13 mouse cellular contexts compared by ENCODE assay signal in genomic region chr13:110665073-110665800, GRCm38 (mm10).
DNase-seq lines count a peak whose midpoint lies in the region; ATAC-seq and TF ChIP-seq lines count a peak whose summit lies in the region.
"Had no signal": no experiment of that assay in that cellular context is flagged by ENCODE, and none has a peak within 500 bp of the region (broad histone marks: within the 10 kb centered on the region; RNA-seq: fewer than 3 reads in every experiment).

No protein-coding gene starts in this region.

- no peaks in the 10 kb centered on the region for H3K4me1 ChIP-seq in liver, embryonic 12.5 days
- no peaks in the 10 kb centered on the region for H3K4me1 ChIP-seq in forebrain, embryonic 16.5 days (replicated peaks; ENCODE audit: control insufficient read depth, insufficient read depth, low read length)
- H3K4me1 ChIP-seq in hindbrain, postnatal 0 days (ENCODE audit: insufficient read depth, low read length), result no peaks in the 10 kb centered on the region
- H3K4me1 ChIP-seq: midbrain, embryonic 12.5 days had no signal

- 51% methylated on average over 2 of the region's 2 CpGs for WGBS in liver, embryonic 12.5 days (ENCODE audit: insufficient replicate concordance)
- whole genome bisulfite sequencing in forebrain, embryonic 16.5 days, result 58% methylated on average over 2 of the region's 2 CpGs
- 68% methylated on average over 2 of the region's 2 CpGs for WGBS in hindbrain, postnatal 0 days

- H3K9ac ChIP-seq in liver, embryonic 12.5 days, result no peak overlapping the region
- H3K9ac ChIP-seq in forebrain, embryonic 16.5 days (replicated peaks; ENCODE audit: low read depth, low read length), result no peak overlapping the region
- H3K9ac ChIP-seq in hindbrain, postnatal 0 days (replicated peaks; ENCODE audit: low read length), result no peak overlapping the region
- H3K9ac ChIP-seq: embryonic facial prominence, embryonic 12.5 days; lung, embryonic 14.5 days; midbrain, embryonic 12.5 days had no signal

- H3K4me2 ChIP-seq in liver, embryonic 12.5 days, result no peak overlapping the region
- H3K4me2 ChIP-seq in forebrain, embryonic 16.5 days (ENCODE audit: low read length), result no peak overlapping the region
- no peak overlapping the region for H3K4me2 ChIP-seq in hindbrain, postnatal 0 days (ENCODE audit: low read depth, low read length)
- H3K4me2 ChIP-seq: embryonic facial prominence, embryonic 12.5 days; lung, embryonic 14.5 days; midbrain, embryonic 12.5 days had no signal

- no peak overlapping the region for H3K27ac ChIP-seq in liver, embryonic 12.5 days
- H3K27ac ChIP-seq in forebrain, embryonic 16.5 days (ENCODE audit: low read length), result no peak overlapping the region
- H3K27ac ChIP-seq in hindbrain, postnatal 0 days, result no peak overlapping the region
- H3K27ac ChIP-seq: embryonic facial prominence, embryonic 12.5 days; heart, adult 2 months; midbrain, embryonic 12.5 days had no signal

- no peaks in the 10 kb centered on the region for H3K9me3 ChIP-seq in liver, embryonic 12.5 days (replicated peaks)
- no peaks in the 10 kb centered on the region for H3K9me3 ChIP-seq in forebrain, embryonic 16.5 days (ENCODE audit: control insufficient read depth, low read length)
- H3K9me3 ChIP-seq in hindbrain, postnatal 0 days (ENCODE audit: low read length), result no peaks in the 10 kb centered on the region
- H3K9me3 ChIP-seq: embryonic facial prominence, embryonic 12.5 days; midbrain, embryonic 12.5 days had no signal

- ATAC-seq in liver, embryonic 12.5 days, result 0 out of 2 replicates have a peak, but pooled peaks have one; percentile 51
- no peak for ATAC-seq in forebrain, embryonic 16.5 days
- no peak for ATAC-seq in hindbrain, postnatal 0 days

- H3K27me3 ChIP-seq in liver, embryonic 12.5 days (replicated peaks), result no peaks in the 10 kb centered on the region
- no peaks in the 10 kb centered on the region for H3K27me3 ChIP-seq in forebrain, embryonic 16.5 days (replicated peaks; ENCODE audit: control insufficient read depth, insufficient read depth, low read length)
- H3K27me3 ChIP-seq in hindbrain, postnatal 0 days (ENCODE audit: insufficient read depth, low read length), result no peaks in the 10 kb centered on the region
- H3K27me3 ChIP-seq: embryonic facial prominence, embryonic 12.5 days; midbrain, embryonic 12.5 days had no signal

- H3K36me3 ChIP-seq in liver, embryonic 12.5 days, result no peaks in the 10 kb centered on the region
- H3K36me3 ChIP-seq in forebrain, embryonic 16.5 days (ENCODE audit: control insufficient read depth, insufficient read depth), result no peaks in the 10 kb centered on the region
- no peaks in the 10 kb centered on the region for H3K36me3 ChIP-seq in hindbrain, postnatal 0 days (ENCODE audit: insufficient read depth, low read length)
- H3K36me3 ChIP-seq: embryonic facial prominence, embryonic 12.5 days; midbrain, embryonic 12.5 days had no signal

- peak; percentile 81 for DNase-seq in embryo, embryonic 10 days (ENCODE audit: low spot score)
- DNase-seq in embryo, embryonic 11 days, result peak; percentile 66
- DNase-seq in lung, postnatal 36 days, result peak; percentile 73
- no peak for DNase-seq in hindbrain, postnatal 0 days (ENCODE audit: low spot score)
- DNase-seq in thymus, postnatal 14 days, result no peak
- DNase-seq: cerebellum, adult 9-10 months; heart, adult 2 months; heart, postnatal 14 days; lung, embryonic 14.5 days had no signal

- no peak overlapping the region for H3K4me3 ChIP-seq in liver, embryonic 12.5 days
- H3K4me3 ChIP-seq in forebrain, embryonic 16.5 days (replicated peaks; ENCODE audit: low read length), result no peak overlapping the region
- H3K4me3 ChIP-seq in hindbrain, postnatal 0 days (ENCODE audit: low read length), result no peak overlapping the region
- H3K4me3 ChIP-seq: embryonic facial prominence, embryonic 12.5 days; heart, adult 2 months; midbrain, embryonic 12.5 days had no signal

- TF ChIP-seq CTCF in hindbrain, postnatal 0 days (IDR thresholded peaks at IDR 0.05; ENCODE audit: low read depth), result no peak

Comparison
In these comparisons a context has a peak if more than half of its experiments do, and no peak if none do; other contexts are left out.
1. DNase-seq: peak in embryo, embryonic 10 days (single experiment), embryo, embryonic 11 days (single experiment) and lung, postnatal 36 days (single experiment); none in hindbrain, postnatal 0 days (single experiment) and thymus, postnatal 14 days (single experiment).